10 mouse cellular contexts compared by ENCODE assay signal in genomic region chr10:44723321-44723720, GRCm38 (mm10).
"Had no signal": no experiment of that assay in that cellular context is flagged by ENCODE, and none has a peak within 500 bp of the region (broad histone marks: within the 10 kb centered on the region; RNA-seq: fewer than 3 reads in every experiment).

No protein-coding gene starts in this region.

- H3K9me3 ChIP-seq: limb, embryonic 13.5 days; midbrain, embryonic 12.5 days; neural tube, embryonic 13.5 days had no signal

- H3K27me3 ChIP-seq: limb, embryonic 13.5 days; midbrain, embryonic 12.5 days; neural tube, embryonic 13.5 days had no signal

- H3K9ac ChIP-seq: limb, embryonic 13.5 days; liver, embryonic 14.5 days; midbrain, embryonic 12.5 days; neural tube, embryonic 13.5 days had no signal

- H3K4me3 ChIP-seq: limb, embryonic 13.5 days; midbrain, embryonic 12.5 days; neural tube, embryonic 13.5 days had no signal

- H3K36me3 ChIP-seq: limb, embryonic 13.5 days; midbrain, embryonic 12.5 days; neural tube, embryonic 13.5 days had no signal

- H3K4me1 ChIP-seq: limb, embryonic 13.5 days; midbrain, embryonic 12.5 days; neural tube, embryonic 13.5 days had no signal

- H3K27ac ChIP-seq: limb, embryonic 13.5 days; liver, embryonic 14.5 days; midbrain, embryonic 12.5 days; neural tube, embryonic 13.5 days; stomach, postnatal 0 days had no signal

- H3K4me2 ChIP-seq: limb, embryonic 13.5 days; midbrain, embryonic 12.5 days; neural tube, embryonic 13.5 days had no signal

- DNase-seq: kidney, postnatal 25 days; left cerebral cortex, postnatal 4 days; lung, adult 18-20 months; right cerebral cortex, postnatal 14 days had no signal

- ATAC-seq: midbrain, embryonic 16.5 days had no signal
